9 mouse cellular contexts compared by ENCODE assay signal in the genomic region with DNA sequence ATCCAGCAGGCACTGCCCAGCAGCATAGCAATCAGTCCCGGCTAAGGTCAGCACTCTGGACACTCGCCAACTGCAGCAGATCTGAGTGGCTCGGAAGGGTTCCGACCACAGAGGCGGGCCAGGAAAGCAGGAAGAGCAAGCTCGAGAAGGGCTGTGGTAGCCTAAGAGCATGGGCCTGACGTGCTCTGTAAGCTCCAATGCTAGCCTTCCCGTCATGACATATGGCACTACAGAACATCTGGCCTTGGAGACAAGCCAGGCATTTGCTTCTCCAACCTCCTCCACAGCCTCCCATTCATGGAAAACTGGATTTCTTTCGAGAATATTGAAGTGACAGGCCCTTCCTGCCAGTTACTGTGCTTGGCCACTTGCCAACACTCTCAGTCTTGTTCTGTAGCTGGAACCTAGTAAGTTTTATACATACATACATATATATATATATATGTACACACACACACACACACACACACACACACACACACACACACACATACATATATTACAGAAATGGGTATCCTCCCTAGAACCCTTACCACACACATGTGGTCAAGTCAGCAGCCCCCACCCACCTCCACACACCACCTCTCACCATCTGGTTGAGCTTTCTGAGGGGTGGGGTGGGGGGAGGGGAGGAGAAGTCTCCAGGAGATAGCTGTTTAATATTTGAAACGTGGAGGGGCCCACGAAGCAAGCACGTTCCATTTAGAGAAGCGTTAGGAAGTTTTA.
DNase-seq lines count a peak whose midpoint lies in the region; ATAC-seq lines count a peak whose summit lies in the region.
"Had no signal": no experiment of that assay in that cellular context is flagged by ENCODE, and none has a peak within 500 bp of the region (broad histone marks: within the 10 kb centered on the region; RNA-seq: fewer than 3 reads in every experiment).

No protein-coding gene starts in this region.

- no peak overlapping the region for H3K4me3 ChIP-seq in hindbrain, embryonic 14.5 days (replicated peaks; ENCODE audit: low read length)
- peak overlapping the region; percentile 81 for H3K4me3 ChIP-seq in megakaryocyte, embryonic 14.5 days (replicated peaks)
- no peak overlapping the region for H3K4me3 ChIP-seq in stomach, embryonic 16.5 days (replicated peaks; ENCODE audit: low read length)

- peak; percentile 70; the same call in 1 of the 2 replicates for ATAC-seq in hindbrain, embryonic 14.5 days (ENCODE audit: low FRiP score)
- ATAC-seq in stomach, embryonic 16.5 days (ENCODE audit: insufficient read depth, low FRiP score), result peak; percentile 88

- H3K27me3 ChIP-seq in hindbrain, embryonic 14.5 days (ENCODE audit: control insufficient read depth, insufficient read depth, low read length), result no peaks in the 10 kb centered on the region
- H3K27me3 ChIP-seq in megakaryocyte, embryonic 14.5 days (replicated peaks), result no peaks in the 10 kb centered on the region
- H3K27me3 ChIP-seq in stomach, embryonic 16.5 days (ENCODE audit: control insufficient read depth, insufficient read depth, low read length), result no peaks in the 10 kb centered on the region

- no peak overlapping the region for H3K4me2 ChIP-seq in hindbrain, embryonic 14.5 days (replicated peaks)
- H3K4me2 ChIP-seq in stomach, embryonic 16.5 days (ENCODE audit: low read depth, low read length), result no peak overlapping the region

- H3K4me1 ChIP-seq in hindbrain, embryonic 14.5 days (replicated peaks; ENCODE audit: control insufficient read depth, insufficient read depth, low read length), result peaks cover 32% of the 10 kb centered on the region
- peaks cover 73% of the 10 kb centered on the region for H3K4me1 ChIP-seq in megakaryocyte, embryonic 14.5 days
- peaks cover 25% of the 10 kb centered on the region for H3K4me1 ChIP-seq in stomach, embryonic 16.5 days (ENCODE audit: control insufficient read depth, insufficient read depth, low read length)

- peak; percentile 85 for DNase-seq in adrenal gland, adult 2 months
- DNase-seq in cerebellum, adult 8-10 months, result peak; percentile 26
- DNase-seq in gastrocnemius, adult 8-10 months (ENCODE audit: low spot score in 2 of 2), result peak; percentile 37 to 38
- DNase-seq in hindbrain, embryonic 14.5 days (ENCODE audit: low spot score), result peak; percentile 71
- DNase-seq in left cerebral cortex, adult 11 months (ENCODE audit: low spot score), result peak; percentile 67
- DNase-seq in embryo, embryonic 9.5 days (ENCODE audit: extremely low spot score), result no peak

- no peaks in the 10 kb centered on the region for H3K36me3 ChIP-seq in hindbrain, embryonic 14.5 days (replicated peaks; ENCODE audit: control insufficient read depth, insufficient read depth)
- H3K36me3 ChIP-seq in megakaryocyte, embryonic 14.5 days (replicated peaks; ENCODE audit: low read length), result peaks cover 24% of the 10 kb centered on the region
- H3K36me3 ChIP-seq in stomach, embryonic 16.5 days (ENCODE audit: control insufficient read depth, insufficient read depth, low read length), result no peaks in the 10 kb centered on the region

- no peaks in the 10 kb centered on the region for H3K9me3 ChIP-seq in hindbrain, embryonic 14.5 days (ENCODE audit: control insufficient read depth, low read length)
- H3K9me3 ChIP-seq in megakaryocyte, embryonic 14.5 days, result no peaks in the 10 kb centered on the region
- no peaks in the 10 kb centered on the region for H3K9me3 ChIP-seq in stomach, embryonic 16.5 days (replicated peaks; ENCODE audit: control insufficient read depth, low read length)

- peak overlapping the region; percentile 64 for H3K27ac ChIP-seq in hindbrain, embryonic 14.5 days
- peak overlapping the region; percentile 66 for H3K27ac ChIP-seq in stomach, embryonic 16.5 days (ENCODE audit: low read length)
- H3K27ac ChIP-seq: macrophage had no signal

- no peak overlapping the region for H3K9ac ChIP-seq in hindbrain, embryonic 14.5 days
- H3K9ac ChIP-seq in stomach, embryonic 16.5 days (ENCODE audit: low read length), result no peak overlapping the region

- WGBS in hindbrain, embryonic 14.5 days, result 45% methylated on average over 13 of the region's 13 CpGs
- whole genome bisulfite sequencing in stomach, embryonic 16.5 days, result 19% methylated on average over 13 of the region's 13 CpGs
